Mouse (Mus musculus): ENCODE results near the gene Gm17093. TPM values are rescaled to one million over a fixed set of nuclear protein-coding genes. Genes with fewer than 3 reads are reported as not detected.
"Not testable (repeated sequence)": the region's sequence is repeated elsewhere in the genome, so short reads cannot be mapped to it uniquely, and the experiment has no call there.

The Gm17093 gene
- not detected in 2 replicates for total RNA-seq (2021)
- long read RNA-seq, experiment 1 = 0 reads
- long read RNA-seq, experiment 2 = 0 reads

GRCm38 (mm10) chr14:44517976-44518375 lies at the start of gene Gm17093:
Gene Gm17093, plus strand, starts transcription at chr14:44518276.
- DNase-seq = not testable (repeated sequence)

GRCm38 (mm10) chr14:44492163-44492562 lies 25.9 kb upstream of the Gm17093 start, which contains the start of gene BC061237:
Gene BC061237, plus strand, starts transcription at chr14:44492463.
- DNase-seq = not testable (repeated sequence)

GRCm38 (mm10) chr14:44547961-44548360 lies 29.9 kb downstream of the Gm17093 start:
- peak; percentile 50 for DNase-seq

Other genes with a start within 250 kb of the Gm17093 start
- not detected in 2 replicates for gene Gm8220, start 232.7 kb upstream of the Gm17093 start, total RNA-seq (2021)
- not detected in 2 replicates for gene Gm5930, start 179.7 kb upstream of the Gm17093 start, total RNA-seq (2021)
- not detected in 2 replicates for gene Gm8229, start 152.9 kb upstream of the Gm17093 start, total RNA-seq (2021)
- gene Gm3371, start 107.6 kb upstream of the Gm17093 start, total RNA-seq (2021) = not detected in 2 replicates
- not detected in 2 replicates for gene Gm8232, start 84.6 kb upstream of the Gm17093 start, total RNA-seq (2021)
- not detected in 2 replicates for gene BC061237, start 25.8 kb upstream of the Gm17093 start, total RNA-seq (2021)
- not detected in 2 replicates for gene Gm8247, start 64.9 kb downstream of the Gm17093 start, total RNA-seq (2021)
- gene Gm5624, start 109.7 kb downstream of the Gm17093 start, total RNA-seq (2021) = not detected in 2 replicates
- not detected in 2 replicates for gene Gm8257, start 188.2 kb downstream of the Gm17093 start, total RNA-seq (2021)
- gene Gm8267, start 232.1 kb downstream of the Gm17093 start, total RNA-seq (2021) = not detected in 2 replicates